Mouse (Mus musculus) CH12.LX (cell line): ENCODE measurements at regions not wholly inside any gene's neighbourhood (a gene's known extent, or its start where the extent isn't known, plus 50 kb on each side); places are given as distances from the start of the nearest gene placed in this dataset.

ENCODE experiments used
- DNase-seq: peaks from one replicate; pipeline ENCODE4 v3.0.0-alpha.2; 2013; ENCODE audit errors: extremely low read depth
- H3K27ac ChIP-seq: 2 replicates; pipeline ENCODE4 v1.5.1; 2012; ENCODE audit warnings: low read depth, mild to moderate bottlenecking, control low read depth, moderate library complexity; ENCODE audit not compliant: insufficient read depth
- H3K27me3 ChIP-seq: replicated peaks from 2 replicates; pipeline ENCODE3; 2012; ENCODE audit warnings: inconsistent platforms
- H3K36me3 ChIP-seq, 2 experiments: replicated peaks in 1 of 2; 2 replicates each; pipeline versions ENCODE3 to v1.6.1; 2012; ENCODE audit warnings: inconsistent platforms in 1 of 2, low read length in 1 of 2, mild to moderate bottlenecking in 1 of 2, mixed read lengths in 1 of 2, moderate library complexity in 1 of 2; ENCODE audit not compliant: control insufficient read depth in 1 of 2, insufficient read depth in 1 of 2
- H3K4me1 ChIP-seq, 2 experiments: 2 replicates each; pipeline ENCODE4 v1.6.1; 2012; ENCODE audit warnings: inconsistent platforms in 1 of 2, moderate library complexity in 1 of 2; ENCODE audit not compliant: insufficient read depth in 2 of 2, control insufficient read depth in 1 of 2
- H3K4me2 ChIP-seq: 2 replicates; pipeline ENCODE4 v1.6.1; 2012; ENCODE audit warnings: low read depth, mild to moderate bottlenecking, control low read depth; ENCODE audit not compliant: poor library complexity, insufficient read depth, severe bottlenecking
- H3K4me3 ChIP-seq, 3 experiments: fragments of 150-350 bp in 1 of 3; sonication (generic) in 1 of 3; replicated peaks in 1 of 3; 2 replicates each; pipeline versions ENCODE3 to v1.5.1; 2011 to 2012; ENCODE audit warnings: low read depth in 2 of 3, low read length in 2 of 3, mild to moderate bottlenecking in 2 of 3, moderate library complexity in 2 of 3, control low read depth in 1 of 3, improper control_type of control experiment in 1 of 3, inconsistent platforms in 1 of 3, mixed read lengths in 1 of 3; ENCODE audit not compliant: poor library complexity in 1 of 3
- H3K79me2 ChIP-seq: replicated peaks from 2 replicates; pipeline ENCODE4 v1.6.1; 2012; ENCODE audit warnings: mild to moderate bottlenecking, moderate library complexity; ENCODE audit not compliant: control insufficient read depth, poor library complexity, insufficient read depth, severe bottlenecking; ENCODE audit errors: extremely low read depth
- H3K9ac ChIP-seq: 2 replicates; pipeline ENCODE4 v1.6.1; 2012; ENCODE audit warnings: low read depth, mild to moderate bottlenecking, control low read depth, moderate library complexity; ENCODE audit not compliant: insufficient read depth
- H3K9me3 ChIP-seq: replicated peaks from 2 replicates; pipeline ENCODE3; 2012; ENCODE audit warnings: low read length, inconsistent platforms, mixed read lengths
- CHD1 ChIP-seq: IDR thresholded peaks from 2 replicates; pipeline ENCODE4 v1.6.1; 2012; ENCODE audit warnings: low read depth, low read length, improper control_type of control experiment, inconsistent platforms
- CTCF ChIP-seq, 2 experiments: IDR thresholded peaks in 1 of 2; conservative IDR thresholded peaks in 1 of 2; 2 replicates each; pipeline ENCODE4 v1.5.1; 2011 to 2012; ENCODE audit warnings: low read depth in 2 of 2, low read length in 2 of 2, improper control_type of control experiment in 1 of 2, inconsistent platforms in 1 of 2, mild to moderate bottlenecking in 1 of 2, moderate library complexity in 1 of 2
- E2F4 ChIP-seq: IDR thresholded peaks from 2 replicates; pipeline ENCODE4 v1.6.1; 2011; ENCODE audit warnings: low read depth, low read length, improper control_type of control experiment; ENCODE audit not compliant: insufficient replicate concordance
- EP300 ChIP-seq: IDR thresholded peaks from 2 replicates; pipeline ENCODE4 v1.6.1; 2011; ENCODE audit warnings: low read length, improper control_type of control experiment
- KAT2A ChIP-seq: IDR thresholded peaks from 2 replicates; pipeline ENCODE4 v1.6.1; 2012; ENCODE audit warnings: low read length, improper control_type of control experiment, inconsistent platforms; ENCODE audit not compliant: insufficient replicate concordance
- MAX ChIP-seq: IDR thresholded peaks from 2 replicates; pipeline ENCODE4 v1.6.1; 2011; ENCODE audit warnings: low read length, improper control_type of control experiment
- MEF2A ChIP-seq: IDR thresholded peaks from 2 replicates; pipeline ENCODE4 v1.6.1; 2014; ENCODE audit warnings: low read depth, mild to moderate bottlenecking, inconsistent platforms, low read length, improper control_type of control experiment, borderline replicate concordance
- MXI1 ChIP-seq: IDR thresholded peaks from 2 replicates; pipeline ENCODE4 v1.6.1; 2011; ENCODE audit warnings: mild to moderate bottlenecking, low read depth, low read length, improper control_type of control experiment
- NRF1 ChIP-seq: IDR thresholded peaks from 2 replicates; pipeline ENCODE4 v1.6.1; 2014; ENCODE audit warnings: low read depth, mild to moderate bottlenecking, inconsistent platforms, low read length, improper control_type of control experiment, moderate library complexity
- POLR2A ChIP-seq: IDR thresholded peaks from 2 replicates; pipeline ENCODE4 v1.6.1; 2011; ENCODE audit warnings: low read depth, mild to moderate bottlenecking, improper control_type of control experiment, low read length
- RAD21 ChIP-seq: IDR thresholded peaks from 2 replicates; pipeline ENCODE4 v1.6.1; 2011; ENCODE audit warnings: low read depth, mild to moderate bottlenecking, low read length, improper control_type of control experiment, moderate library complexity
- SMC3 ChIP-seq: IDR thresholded peaks from 2 replicates; pipeline ENCODE4 v1.6.1; 2011; ENCODE audit warnings: low read depth, low read length, improper control_type of control experiment
- TBP ChIP-seq: conservative IDR thresholded peaks from 2 replicates; pipeline ENCODE4 v1.6.1; 2011; ENCODE audit warnings: low read depth, low read length, improper control_type of control experiment
- USF2 ChIP-seq: conservative IDR thresholded peaks from 2 replicates; pipeline ENCODE4 v1.6.1; 2011; ENCODE audit warnings: low read depth, low read length, improper control_type of control experiment
- ZC3H11A ChIP-seq: IDR thresholded peaks from 2 replicates; pipeline ENCODE4 v1.6.1; 2012; ENCODE audit warnings: low read depth, mild to moderate bottlenecking, inconsistent platforms, low read length, improper control_type of control experiment
- ZNF384 ChIP-seq: IDR thresholded peaks from 2 replicates; pipeline ENCODE4 v1.6.1; 2012; ENCODE audit warnings: low read depth, low read length, improper control_type of control experiment, inconsistent platforms
- dilution Hi-C: fragments of 300-500 bp; cut with MboI; formaldehyde crosslinking; loops from 2 replicates; pipeline ENCODE4 v1.14.3; 2020; ENCODE audit warnings: low sequenced_read_pairs; ENCODE audit not compliant: extremely low pct_unique_long_range_greater_than_20kb, extremely low pct_ligation_motif_present
- in situ Hi-C: fragments of 300-500 bp; cut with MboI; formaldehyde crosslinking; loops from 3 replicates; pipeline ENCODE4 v1.14.3; 2019; ENCODE audit warnings: low sequenced_read_pairs, low pct_ligation_motif_present, low pct_unique_long_range_greater_than_20kb, mixed read lengths

- Histone ChIP-seq H3K79me2 (no peaks in the 10 kb centered on the region), H3K27me3 (peaks cover 2% of the 10 kb centered on the region), H3K36me3 (no peaks in the 10 kb centered on the region), H3K9me3 (no peaks in the 10 kb centered on the region), H3K9ac (no peak overlapping the region), H3K4me2 (no peak overlapping the region), H3K4me1 (no peaks in the 10 kb centered on the region), H3K4me3 (no peak overlapping the region), H3K27ac (no peak overlapping the region)
- DNase-seq: no peak
- in situ Hi-C loops: loop anchor here (10.0 kb wide), 1 partner anchor 298 kb away; the partner anchor contains the start of genes Gm10964 and Olfml3
- dilution Hi-C loops: no loop called here
- TF ChIP-seq MEF2A: no peak
- TF ChIP-seq CHD1: no peak
- no peak for TF ChIP-seq MXI1
- no peak for TF ChIP-seq EP300
- no peak for TF ChIP-seq ZNF384
- no peak for TF ChIP-seq SMC3
- TF ChIP-seq E2F4: no peak
- no peak for TF ChIP-seq POLR2A
- no peak for TF ChIP-seq USF2
- TF ChIP-seq ZC3H11A: no peak
- TF ChIP-seq KAT2A: no peak
- no peak for TF ChIP-seq TBP
These were observed 138.0 kb upstream of the Syt6 start for GRCm38 (mm10) chr3:103436902-103437603.

- H3K36me3 ChIP-seq: no peaks in the 10 kb centered on the region
- H3K9me3 ChIP-seq: no peaks in the 10 kb centered on the region
- no peak overlapping the region for H3K9ac ChIP-seq
- DNase-seq: peak; percentile 46
- dilution Hi-C loops (no loop called here), in situ Hi-C loops (loop anchor here (10.0 kb wide), 1 partner anchor 296 kb away; the partner anchor contains the start of genes Gm10964 and Olfml3)
- peaks cover 2% of the 10 kb centered on the region for H3K27me3 ChIP-seq
- H3K4me2 ChIP-seq: no peak overlapping the region
- no peak overlapping the region for H3K27ac ChIP-seq
- no peaks in the 10 kb centered on the region for H3K79me2 ChIP-seq
- H3K4me1 ChIP-seq: no peaks in the 10 kb centered on the region
- TF ChIP-seq RAD21: peak; percentile 63
- peak; percentile 45 for TF ChIP-seq NRF1
- TF ChIP-seq SMC3: peak; percentile 46
- peak in 1 of 2 experiments; percentile 65; a peak in 2 of 4 replicates for TF ChIP-seq CTCF (conservative IDR thresholded peaks at IDR 0.05 in 1 of 2, IDR thresholded peaks at IDR 0.05 in 1 of 2; ENCODE audit: low read depth in 2 of 2, low read length in 2 of 2)
- no peak for TF ChIP-seq MAX
- no peak overlapping the region for H3K4me3 ChIP-seq
These were observed 136.2 kb upstream of the Syt6 start for GRCm38 (mm10) chr3:103438791-103439354.
